Comparison of ENCODE assay signal across 15 mouse cellular contexts in genomic region chr19:32603466-32603865, GRCm38 (mm10).
"Had no signal": no experiment of that assay in that cellular context is flagged by ENCODE, and none has a peak within 500 bp of the region (broad histone marks: within the 10 kb centered on the region; RNA-seq: fewer than 3 reads in every experiment).

No protein-coding gene starts in this region.

- H3K9me3 ChIP-seq: limb, embryonic 12.5 days; megakaryocyte, embryonic 14.5 days; midbrain, embryonic 12.5 days; neural tube, embryonic 13.5 days had no signal

- H3K27me3 ChIP-seq: limb, embryonic 12.5 days; neural tube, embryonic 13.5 days had no signal

- DNase-seq: kidney, adult 8-10 months; kidney, postnatal 10 days; kidney, postnatal 4 days; lung, adult 2 months; lung, postnatal 36 days; right cerebral cortex, postnatal 14 days; thymus, postnatal 4 days had no signal

- H3K4me1 ChIP-seq: midbrain, embryonic 12.5 days; neural tube, embryonic 13.5 days had no signal

- H3K4me3 ChIP-seq: layer of hippocampus, adult 2 months; limb, embryonic 12.5 days; megakaryocyte, embryonic 14.5 days; midbrain, embryonic 12.5 days; neural tube, embryonic 13.5 days had no signal

- H3K4me2 ChIP-seq: limb, embryonic 12.5 days; midbrain, embryonic 12.5 days; neural tube, embryonic 13.5 days had no signal

- H3K9ac ChIP-seq: liver, embryonic 14.5 days; midbrain, embryonic 12.5 days; neural tube, embryonic 13.5 days had no signal

- H3K27ac ChIP-seq: layer of hippocampus, adult 2 months; liver, embryonic 14.5 days; midbrain, embryonic 12.5 days; neural tube, embryonic 13.5 days had no signal

- ATAC-seq: lung, postnatal 0 days; midbrain, embryonic 16.5 days had no signal

- H3K36me3 ChIP-seq: limb, embryonic 12.5 days; midbrain, embryonic 12.5 days; neural tube, embryonic 13.5 days had no signal
